Mouse (Mus musculus) stomach, embryonic 16.5 days (tissue): ENCODE data around the gene Polr2j. TPM values are rescaled to one million over a fixed set of nuclear protein-coding genes. Genes with fewer than 3 reads are reported as not detected.

Experiments
- ATAC-seq: fragments of 200-750 bp; cut with Nextera tagmentation; 2 replicates; pipeline ENCODE4 v1.8.0; 2017; ENCODE audit warnings: moderate number of reproducible peaks, moderate TSS enrichment; ENCODE audit not compliant: insufficient read depth, low FRiP score
- H3K27ac ChIP-seq: fragments of 300-500 bp; sonication (generic); 2 replicates; pipeline ENCODE4 v1.5.1; 2014; ENCODE audit warnings: low read length
- H3K27me3 ChIP-seq: fragments of 300-500 bp; sonication (generic); 2 replicates; pipeline ENCODE4 v1.6.1; 2014; ENCODE audit warnings: low read length, control low read depth, mixed read lengths; ENCODE audit not compliant: control insufficient read depth, insufficient read depth
- H3K36me3 ChIP-seq: fragments of 300-500 bp; sonication (generic); 2 replicates; pipeline ENCODE4 v1.6.1; 2014; ENCODE audit warnings: low read length; ENCODE audit not compliant: control insufficient read depth, insufficient read depth
- H3K4me1 ChIP-seq: fragments of 300-500 bp; sonication (generic); 2 replicates; pipeline ENCODE4 v1.6.1; 2014; ENCODE audit warnings: low read length, control low read depth, mixed read lengths; ENCODE audit not compliant: control insufficient read depth, insufficient read depth
- H3K4me2 ChIP-seq: fragments of 300-500 bp; sonication (generic); 2 replicates; pipeline ENCODE4 v1.6.1; 2014; ENCODE audit warnings: low read depth, low read length, mixed read lengths
- H3K4me3 ChIP-seq: fragments of 300-500 bp; sonication (generic); replicated peaks from 2 replicates; pipeline ENCODE4 v1.5.1; 2014; ENCODE audit warnings: mild to moderate bottlenecking, low read length
- H3K9ac ChIP-seq: fragments of 300-500 bp; sonication (generic); 2 replicates; pipeline ENCODE4 v1.6.1; 2014; ENCODE audit warnings: low read length
- H3K9me3 ChIP-seq: fragments of 300-500 bp; sonication (generic); replicated peaks from 2 replicates; pipeline ENCODE4 v1.6.1; 2016; ENCODE audit warnings: low read length, control low read depth; ENCODE audit not compliant: control insufficient read depth
- WGBS: fragments of 180-500 bp; shearing (Covaris S2); extraction: QIAGEN DNeasy Blood & Tissue Kit; methylation state at CpG from one replicate; pipeline ENCODE4 v1.1.7; 2014; 5-methylcytosine and 5-hydroxymethylcytosine counted together
- polyA plus RNA-seq: library from polyadenylated mRNA; unstranded; fragments of >200 nt; fragmentation: Nextera tagmentation; extraction: Ambion mirVana; gene quantifications from 2 replicates; pipeline ENCODE4 v1.2.1, GENCODE M21; 2015

Polr2j gene
- polyA plus RNA-seq, 1 experiment from 2014 or later = 198 TPM

GRCm38 (mm10) chr5:136136292-136136990 lies 20.0 kb downstream of the Polr2j start:
- H3K9me3 ChIP-seq = no peaks in the 10 kb centered on the region
- H3K27ac ChIP-seq = peak overlapping the region; percentile 82
- H3K4me2 ChIP-seq = peak overlapping the region; percentile 68
- WGBS = 4% methylated on average over 20 of the region's 20 CpGs
- peak overlapping the region; percentile 87 for H3K9ac ChIP-seq
- no peak for ATAC-seq
- peaks cover 18% of the 10 kb centered on the region for H3K4me1 ChIP-seq
- H3K4me3 ChIP-seq = peak overlapping the region; percentile 80
- H3K27me3 ChIP-seq = no peaks in the 10 kb centered on the region
- H3K36me3 ChIP-seq = 0 out of 2 replicates have a peak, but pooled peaks cover 7% of the 10 kb centered on the region

- Histone ChIP-seq H3K27ac (no peak overlapping the region), H3K4me2 (no peak overlapping the region), H3K36me3 (peaks cover 16% of the 10 kb centered on the region; the same call in 1 of the 2 replicates), H3K9ac (no peak overlapping the region), H3K4me3 (no peak overlapping the region), H3K4me1 (peaks cover 18% of the 10 kb centered on the region), H3K27me3 (no peaks in the 10 kb centered on the region), H3K9me3 (no peaks in the 10 kb centered on the region)
- 75% methylated on average over 13 of the region's 13 CpGs for WGBS
- no peak for ATAC-seq
These were observed 21.3 kb downstream of the Polr2j start for GRCm38 (mm10) chr5:136137658-136138274.

GRCm38 (mm10) chr5:136139393-136139792 lies 23.0 kb downstream of the Polr2j start:
- WGBS = 87% methylated on average over 13 of the region's 13 CpGs
- Histone ChIP-seq H3K4me3 (no peak overlapping the region), H3K4me2 (no peak overlapping the region), H3K9ac (no peak overlapping the region), H3K36me3 (peaks cover 14% of the 10 kb centered on the region; the same call in 1 of the 2 replicates), H3K4me1 (peaks cover 18% of the 10 kb centered on the region), H3K27ac (no peak overlapping the region), H3K9me3 (no peaks in the 10 kb centered on the region), H3K27me3 (no peaks in the 10 kb centered on the region)
- no peak for ATAC-seq

- Histone ChIP-seq H3K27ac (no peak overlapping the region), H3K9me3 (no peaks in the 10 kb centered on the region), H3K9ac (no peak overlapping the region), H3K4me3 (no peak overlapping the region), H3K36me3 (peaks cover 14% of the 10 kb centered on the region; the same call in 1 of the 2 replicates), H3K27me3 (no peaks in the 10 kb centered on the region), H3K4me2 (no peak overlapping the region), H3K4me1 (peaks cover 12% of the 10 kb centered on the region)
- WGBS = 88% methylated on average over 10 of the region's 10 CpGs
- ATAC-seq = no peak
These were observed 23.6 kb downstream of the Polr2j start for GRCm38 (mm10) chr5:136140057-136140482.

- no peak overlapping the region for H3K27ac ChIP-seq
- no peaks in the 10 kb centered on the region for H3K9me3 ChIP-seq
- H3K27me3 ChIP-seq = no peaks in the 10 kb centered on the region
- no peak for ATAC-seq
- H3K36me3 ChIP-seq = peaks cover 14% of the 10 kb centered on the region; the same call in 1 of the 2 replicates
- WGBS = 84% methylated on average over 5 of the region's 5 CpGs
- H3K4me3 ChIP-seq = no peak overlapping the region
- H3K9ac ChIP-seq = no peak overlapping the region
- H3K4me1 ChIP-seq = no peaks in the 10 kb centered on the region; the same call in 1 of the 2 replicates
- H3K4me2 ChIP-seq = no peak overlapping the region
These were observed 26.3 kb downstream of the Polr2j start for GRCm38 (mm10) chr5:136142746-136143145.

GRCm38 (mm10) chr5:136143161-136143755 lies 26.8 kb downstream of the Polr2j start:
- no peak for ATAC-seq
- Histone ChIP-seq H3K36me3 (peaks cover 14% of the 10 kb centered on the region; the same call in 1 of the 2 replicates), H3K4me1 (no peaks in the 10 kb centered on the region), H3K9ac (no peak overlapping the region), H3K9me3 (no peaks in the 10 kb centered on the region), H3K27ac (no peak overlapping the region), H3K4me3 (no peak overlapping the region), H3K4me2 (no peak overlapping the region), H3K27me3 (no peaks in the 10 kb centered on the region)
- WGBS = 86% methylated on average over 6 of the region's 6 CpGs

- no peaks in the 10 kb centered on the region for H3K4me1 ChIP-seq
- no peak overlapping the region for H3K9ac ChIP-seq
- WGBS = 47% methylated on average over 12 of the region's 12 CpGs
These were observed 28.4 kb downstream of the Polr2j start for GRCm38 (mm10) chr5:136144606-136145430.

GRCm38 (mm10) chr5:136146936-136147335 lies 30.5 kb downstream of the Polr2j start:
- Histone ChIP-seq H3K36me3 (peaks cover 8% of the 10 kb centered on the region; the same call in 1 of the 2 replicates), H3K4me3 (no peak overlapping the region), H3K9ac (no peak overlapping the region), H3K9me3 (no peaks in the 10 kb centered on the region), H3K27ac (no peak overlapping the region), H3K4me2 (no peak overlapping the region), H3K4me1 (no peaks in the 10 kb centered on the region), H3K27me3 (no peaks in the 10 kb centered on the region)
- no peak for ATAC-seq
- WGBS = 85% methylated on average over 1 of the region's 1 CpGs

More at GRCm38 (mm10) chr5:136144606-136145430, 28.4 kb downstream of the Polr2j start:
- Histone ChIP-seq H3K4me3 (no peak overlapping the region), H3K9me3 (no peaks in the 10 kb centered on the region), H3K27ac (no peak overlapping the region), H3K36me3 (peaks cover 14% of the 10 kb centered on the region; the same call in 1 of the 2 replicates), H3K4me2 (no peak overlapping the region), H3K27me3 (no peaks in the 10 kb centered on the region)
- no peak for ATAC-seq
